Mouse (Mus musculus): ENCODE measurements at regions not wholly inside any gene's neighbourhood (a gene's known extent, or its start where the extent isn't known, plus 50 kb on each side); places are given as distances from the start of the nearest gene placed in this dataset.

- no peak for TF ChIP-seq CTCF (IDR thresholded peaks at IDR 0.05; ENCODE audit: extremely low read depth, insufficient read depth, insufficient read length, insufficient replicate concordance)
- TF ChIP-seq POLR2A (IDR thresholded peaks at IDR 0.05; ENCODE audit: low read depth, low read length): no peak
Measured at GRCm38 (mm10) chr15:11451635-11452034, 52.2 kb upstream of the Tars start.
